Mouse (Mus musculus): ENCODE measurements around the gene Zfp580. TPM values are rescaled to one million over a fixed set of nuclear protein-coding genes. Genes with fewer than 3 reads are reported as not detected.

Gene Zfp580
- polyA plus RNA-seq, 1 experiment from 2014 or later, result 35.0 TPM

GRCm38 (mm10) chr7:5092381-5092780, 41.0 kb downstream of the Zfp580 start:
- Histone ChIP-seq H3K9me3 (ENCODE audit: low read length) (no peaks in the 10 kb centered on the region), H3K36me3 (ENCODE audit: insufficient read depth, low read length) (peaks cover 66% of the 10 kb centered on the region), H3K9ac (replicated peaks; ENCODE audit: low read length) (no peak overlapping the region), H3K27me3 (ENCODE audit: insufficient read depth, low read length) (no peaks in the 10 kb centered on the region), H3K27ac (ENCODE audit: low read length) (no peak overlapping the region), H3K4me3 (ENCODE audit: low read length) (no peak overlapping the region), H3K4me2 (replicated peaks; ENCODE audit: low read depth, low read length) (no peak overlapping the region), H3K4me1 (ENCODE audit: insufficient read depth, low read length) (no peaks in the 10 kb centered on the region)
- no peak for ATAC-seq (ENCODE audit: low FRiP score, low TSS enrichment)
- 82% methylated on average over 6 of the region's 6 CpGs for WGBS

DNA sequence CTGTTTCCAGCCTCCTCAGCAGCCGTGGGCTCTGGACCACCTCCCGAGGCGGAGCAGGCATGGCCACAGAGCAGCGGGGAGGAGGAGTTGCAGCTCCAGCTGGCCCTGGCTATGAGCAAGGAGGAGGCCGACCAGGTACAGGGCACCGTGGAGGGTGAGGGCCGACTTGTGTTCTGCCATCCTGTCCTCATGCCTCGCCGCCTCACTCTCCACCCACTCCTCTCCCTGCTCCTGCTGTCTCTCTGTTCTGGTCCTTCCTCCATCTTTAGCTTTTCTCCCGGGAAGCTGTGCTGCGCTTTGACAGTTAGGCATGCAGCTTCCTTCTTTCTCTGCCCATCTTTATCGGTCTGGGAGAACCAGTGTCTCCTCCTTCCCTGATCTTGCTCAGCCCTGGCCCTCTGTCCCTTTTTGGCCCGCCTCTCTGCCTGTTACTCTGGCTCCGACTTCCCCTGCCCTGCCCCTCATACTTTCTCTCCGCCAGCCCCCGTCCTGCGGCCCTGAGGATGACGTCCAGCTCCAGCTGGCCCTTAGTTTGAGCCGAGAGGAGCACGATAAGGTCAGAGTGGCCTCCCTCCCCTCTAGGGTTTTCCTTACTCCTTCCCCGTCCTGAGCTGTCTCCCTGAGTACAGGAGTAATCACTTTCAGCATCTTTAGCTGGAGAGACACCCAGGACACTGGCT, 41.6 kb downstream of the Zfp580 start:
- no peaks in the 10 kb centered on the region for H3K4me1 ChIP-seq (ENCODE audit: insufficient read depth, low read length)
- H3K4me2 ChIP-seq (replicated peaks; ENCODE audit: low read depth, low read length), result no peak overlapping the region
- 0 out of 2 replicates have a peak, but pooled peaks have one; percentile 24 for ATAC-seq (ENCODE audit: low FRiP score, low TSS enrichment)
- H3K4me3 ChIP-seq (ENCODE audit: low read length), result no peak overlapping the region
- no peaks in the 10 kb centered on the region for H3K9me3 ChIP-seq (ENCODE audit: low read length)
- H3K27ac ChIP-seq (ENCODE audit: low read length), result no peak overlapping the region
- WGBS, result 76% methylated on average over 21 of the region's 21 CpGs
- no peaks in the 10 kb centered on the region for H3K27me3 ChIP-seq (ENCODE audit: insufficient read depth, low read length)
- peaks cover 72% of the 10 kb centered on the region for H3K36me3 ChIP-seq (ENCODE audit: insufficient read depth, low read length)
- H3K9ac ChIP-seq (replicated peaks; ENCODE audit: low read length), result no peak overlapping the region

GRCm38 (mm10) chr7:5098769-5099168, 47.4 kb downstream of the Zfp580 start:
- H3K36me3 ChIP-seq (ENCODE audit: insufficient read depth, low read length), result peaks cover 48% of the 10 kb centered on the region
- no peak overlapping the region for H3K27ac ChIP-seq (ENCODE audit: low read length)
- H3K4me1 ChIP-seq (ENCODE audit: insufficient read depth, low read length), result no peaks in the 10 kb centered on the region
- H3K9me3 ChIP-seq (ENCODE audit: low read length), result no peaks in the 10 kb centered on the region
- no peaks in the 10 kb centered on the region for H3K27me3 ChIP-seq (ENCODE audit: insufficient read depth, low read length)
- H3K4me2 ChIP-seq (replicated peaks; ENCODE audit: low read depth, low read length), result no peak overlapping the region
- WGBS, result 89% methylated on average over 5 of the region's 5 CpGs
- no peak overlapping the region for H3K4me3 ChIP-seq (ENCODE audit: low read length)
- no peak overlapping the region for H3K9ac ChIP-seq (replicated peaks; ENCODE audit: low read length)
- no peak for ATAC-seq (ENCODE audit: low FRiP score, low TSS enrichment)

DNA sequence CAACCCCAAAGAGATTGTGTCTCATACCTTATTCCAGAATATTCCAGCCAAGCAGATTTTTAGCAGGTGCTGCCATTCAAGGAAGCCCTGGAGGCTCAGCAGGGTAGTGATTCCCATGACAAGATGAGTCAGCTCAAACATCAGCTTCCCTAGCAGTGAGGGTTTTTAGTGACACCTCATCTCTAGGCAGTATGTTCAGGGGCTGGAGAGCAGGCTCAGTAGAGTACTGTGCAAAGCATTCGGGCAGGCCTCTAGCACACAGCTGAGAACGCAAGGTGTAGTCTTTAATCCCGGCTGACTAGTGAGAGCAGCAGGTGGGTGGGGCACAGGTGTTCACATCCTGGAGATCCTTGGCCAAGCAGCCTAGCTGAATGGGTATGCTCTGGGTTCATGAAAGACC, 48.5 kb downstream of the Zfp580 start:
- 77% methylated on average over 3 of the region's 3 CpGs for WGBS
- H3K4me2 ChIP-seq (replicated peaks; ENCODE audit: low read depth, low read length), result no peak overlapping the region
- H3K9ac ChIP-seq (replicated peaks; ENCODE audit: low read length), result no peak overlapping the region
- no peaks in the 10 kb centered on the region for H3K27me3 ChIP-seq (ENCODE audit: insufficient read depth, low read length)
- H3K36me3 ChIP-seq (ENCODE audit: insufficient read depth, low read length), result peaks cover 43% of the 10 kb centered on the region
- ATAC-seq (ENCODE audit: low FRiP score, low TSS enrichment), result no peak
- H3K9me3 ChIP-seq (ENCODE audit: low read length), result no peaks in the 10 kb centered on the region
- no peak overlapping the region for H3K4me3 ChIP-seq (ENCODE audit: low read length)
- no peaks in the 10 kb centered on the region for H3K4me1 ChIP-seq (ENCODE audit: insufficient read depth, low read length)
- no peak overlapping the region for H3K27ac ChIP-seq (ENCODE audit: low read length)

DNA sequence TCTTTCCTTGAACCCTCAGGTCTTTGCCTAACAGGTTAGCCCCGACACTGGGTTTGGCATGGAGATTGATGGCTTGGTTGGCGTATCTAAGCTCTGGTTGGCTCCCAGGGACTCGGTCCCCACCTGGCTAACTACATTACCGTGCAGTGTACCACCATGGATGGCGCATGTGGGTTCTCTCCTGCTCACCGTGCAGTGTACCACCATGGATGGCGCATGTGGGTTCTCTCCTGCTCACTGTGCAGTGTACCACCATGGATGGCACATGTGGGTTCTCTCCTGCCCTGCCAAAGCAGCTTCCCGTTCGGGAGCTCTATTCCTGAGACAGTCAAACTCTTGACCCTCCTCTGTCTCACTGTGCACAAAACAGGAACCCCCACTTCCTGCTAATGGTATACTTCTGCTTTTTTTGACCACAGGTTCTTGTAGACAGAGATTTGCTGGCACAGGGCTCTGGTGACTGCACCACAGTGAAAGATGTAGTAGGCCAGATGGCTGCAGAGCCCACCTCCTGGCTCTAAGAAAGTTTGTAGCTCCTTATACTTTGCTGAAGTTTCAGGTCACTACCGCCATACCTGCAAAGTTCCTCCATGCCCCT, 49.8 kb downstream of the Zfp580 start:
- peak; percentile 62; the same call in 1 of the 2 replicates for ATAC-seq (ENCODE audit: low FRiP score, low TSS enrichment)

DNA sequence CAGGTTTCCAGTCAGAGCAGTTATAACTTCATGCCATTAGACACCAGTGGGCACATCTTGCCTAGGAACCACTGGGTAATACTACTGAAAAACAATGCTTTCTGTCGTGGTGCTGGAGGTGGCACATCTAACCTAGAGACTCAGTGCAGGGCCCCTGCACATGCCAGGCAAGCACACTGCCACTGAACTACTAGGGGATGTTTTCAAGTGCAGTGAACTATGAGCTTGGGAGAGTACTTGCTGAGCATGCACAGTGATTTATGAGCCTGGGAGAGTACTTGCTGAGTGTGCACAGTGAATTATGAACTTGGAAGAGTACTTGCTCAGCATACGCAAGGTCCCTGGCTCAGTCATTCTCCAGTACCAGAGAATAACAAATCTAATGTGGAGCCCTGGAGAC, 51.2 kb downstream of the Zfp580 start:
- Histone ChIP-seq H3K36me3 (ENCODE audit: insufficient read depth, low read length) (peaks cover 16% of the 10 kb centered on the region), H3K4me2 (replicated peaks; ENCODE audit: low read depth, low read length) (no peak overlapping the region), H3K4me3 (ENCODE audit: low read length) (no peak overlapping the region), H3K27ac (ENCODE audit: low read length) (no peak overlapping the region), H3K9me3 (ENCODE audit: low read length) (no peaks in the 10 kb centered on the region), H3K27me3 (ENCODE audit: insufficient read depth, low read length) (no peaks in the 10 kb centered on the region), H3K4me1 (ENCODE audit: insufficient read depth, low read length) (no peaks in the 10 kb centered on the region), H3K9ac (replicated peaks; ENCODE audit: low read length) (no peak overlapping the region)
- ATAC-seq (ENCODE audit: low FRiP score, low TSS enrichment), result no peak
- 84% methylated on average over 2 of the region's 2 CpGs for WGBS

More for the DNA sequence above, 49.8 kb downstream of the Zfp580 start:
- Histone ChIP-seq H3K9ac (replicated peaks; ENCODE audit: low read length) (no peak overlapping the region), H3K36me3 (ENCODE audit: insufficient read depth, low read length) (peaks cover 29% of the 10 kb centered on the region), H3K4me1 (ENCODE audit: insufficient read depth, low read length) (no peaks in the 10 kb centered on the region), H3K27me3 (ENCODE audit: insufficient read depth, low read length) (no peaks in the 10 kb centered on the region), H3K4me2 (replicated peaks; ENCODE audit: low read depth, low read length) (no peak overlapping the region), H3K27ac (ENCODE audit: low read length) (no peak overlapping the region), H3K4me3 (ENCODE audit: low read length) (no peak overlapping the region), H3K9me3 (ENCODE audit: low read length) (no peaks in the 10 kb centered on the region)
- 81% methylated on average over 10 of the region's 10 CpGs for WGBS

Other genes starting within 250 kb of the Zfp580 start
- gene Ube2s, start 238.9 kb upstream of the Zfp580 start, polyA plus RNA-seq (2015; fragmentation: Nextera tagmentation; extraction: Ambion mirVana), result 355 and 360 TPM in 2 replicates
- gene Shisa7, start 206.8 kb upstream of the Zfp580 start, polyA plus RNA-seq (2015; fragmentation: Nextera tagmentation; extraction: Ambion mirVana), result 0.84 and 1.1 TPM in 2 replicates
- 9.2 and 9.7 TPM in 2 replicates for gene Isoc2b, start 181.3 kb upstream of the Zfp580 start, polyA plus RNA-seq (2015; fragmentation: Nextera tagmentation; extraction: Ambion mirVana)
- gene Isoc2a, start 174.4 kb upstream of the Zfp580 start, polyA plus RNA-seq (2015; fragmentation: Nextera tagmentation; extraction: Ambion mirVana), result 1.2 and 1.4 TPM in 2 replicates
- gene Gm36210, start 145.0 kb upstream of the Zfp580 start, polyA plus RNA-seq (2015; fragmentation: Nextera tagmentation; extraction: Ambion mirVana), result not detected in 2 replicates
- 3.6 and 4.2 TPM in 2 replicates for gene Zfp628, start 136.3 kb upstream of the Zfp580 start, polyA plus RNA-seq (2015; fragmentation: Nextera tagmentation; extraction: Ambion mirVana)
- 5.8 and 6.2 TPM in 2 replicates for gene Nat14, start 129.5 kb upstream of the Zfp580 start, polyA plus RNA-seq (2015; fragmentation: Nextera tagmentation; extraction: Ambion mirVana)
- 2.3 and 2.8 TPM in 2 replicates for gene Ssc5d, start 125.8 kb upstream of the Zfp580 start, polyA plus RNA-seq (2015; fragmentation: Nextera tagmentation; extraction: Ambion mirVana)
- 0.26 and 0.41 TPM in 2 replicates for gene Sbk2, start 87.1 kb upstream of the Zfp580 start, polyA plus RNA-seq (2015; fragmentation: Nextera tagmentation; extraction: Ambion mirVana)
- gene Sbk3, start 80.4 kb upstream of the Zfp580 start, polyA plus RNA-seq (2015; fragmentation: Nextera tagmentation; extraction: Ambion mirVana), result not detected in 2 replicates
- gene Zfp579, start 55.4 kb upstream of the Zfp580 start, polyA plus RNA-seq (2015; fragmentation: Nextera tagmentation; extraction: Ambion mirVana), result 31.3 and 40.5 TPM in 2 replicates
- gene Zfp524, start 37.1 kb upstream of the Zfp580 start, polyA plus RNA-seq (2015; fragmentation: Nextera tagmentation; extraction: Ambion mirVana), result 14.4 and 15.2 TPM in 2 replicates
- 41.9 and 44.2 TPM in 2 replicates for gene Fiz1, start 36.8 kb upstream of the Zfp580 start, polyA plus RNA-seq (2015; fragmentation: Nextera tagmentation; extraction: Ambion mirVana)
- 1.7 and 1.9 TPM in 2 replicates for gene Gm44973, start 36.0 kb upstream of the Zfp580 start, polyA plus RNA-seq (2015; fragmentation: Nextera tagmentation; extraction: Ambion mirVana)
- 6.6 and 7.6 TPM in 2 replicates for gene Zfp865, start 31.2 kb upstream of the Zfp580 start, polyA plus RNA-seq (2015; fragmentation: Nextera tagmentation; extraction: Ambion mirVana)
- 27.1 and 30.3 TPM in 2 replicates for gene Ccdc106, start 31.0 kb upstream of the Zfp580 start, polyA plus RNA-seq (2015; fragmentation: Nextera tagmentation; extraction: Ambion mirVana)
- 1.3 TPM in 1 of 2 replicates, not detected in the other for gene 4632433K11Rik, start 17.4 kb upstream of the Zfp580 start, polyA plus RNA-seq (2015; fragmentation: Nextera tagmentation; extraction: Ambion mirVana)
- 8.1 and 8.2 TPM in 2 replicates for gene Zfp784, start 13.1 kb upstream of the Zfp580 start, polyA plus RNA-seq (2015; fragmentation: Nextera tagmentation; extraction: Ambion mirVana)
- 136 and 139 TPM in 2 replicates for gene U2af2, start 10.6 kb downstream of the Zfp580 start, polyA plus RNA-seq (2015; fragmentation: Nextera tagmentation; extraction: Ambion mirVana)
- 64.9 and 66.6 TPM in 2 replicates for gene Epn1, start 28.7 kb downstream of the Zfp580 start, polyA plus RNA-seq (2015; fragmentation: Nextera tagmentation; extraction: Ambion mirVana)
- not detected in 2 replicates for gene Rfpl4, start 65.4 kb downstream of the Zfp580 start, polyA plus RNA-seq (2015; fragmentation: Nextera tagmentation; extraction: Ambion mirVana)
- 0.23 and 0.69 TPM in 2 replicates for gene Rasl2-9, start 74.4 kb downstream of the Zfp580 start, polyA plus RNA-seq (2015; fragmentation: Nextera tagmentation; extraction: Ambion mirVana)
- gene Vmn1r55, start 98.1 kb downstream of the Zfp580 start, polyA plus RNA-seq (2015; fragmentation: Nextera tagmentation; extraction: Ambion mirVana), result not detected in 2 replicates
- gene Vmn1r56, start 145.2 kb downstream of the Zfp580 start, polyA plus RNA-seq (2015; fragmentation: Nextera tagmentation; extraction: Ambion mirVana), result not detected in 2 replicates
- gene Vmn1r57, start 167.0 kb downstream of the Zfp580 start, polyA plus RNA-seq (2015; fragmentation: Nextera tagmentation; extraction: Ambion mirVana), result not detected in 2 replicates